Mouse (Mus musculus) adrenal gland (tissue): ENCODE results near the gene Eea1.
"Not testable (repeated sequence)": the region's sequence is repeated elsewhere in the genome, so short reads cannot be mapped to it uniquely, and the experiment has no call there.

Source experiments
- intact Hi-C: fragments of 180-260 bp; cut with DNase I; formaldehyde crosslinking; loops from one replicate; pipeline ENCODE4 v1.15.1; 2025
- long read RNA-seq, 2 experiments: library from polyadenylated mRNA; unstranded; transcript quantifications; one replicate each; pipeline ENCODE4 v2.0.0; 2020; ENCODE audit warnings: borderline replicate concordance in 1 of 2; ENCODE audit not compliant: insufficient replicate concordance in 1 of 2

Eea1 gene
- long read RNA-seq, experiment 1, partial matches to known transcripts = 25 of 29 reads
- long read RNA-seq, experiment 1, other reads (novel, unspliced or antisense) = 2 of 29 reads
- long read RNA-seq, experiment 2, partial matches to known transcripts = 31 of 35 reads
- long read RNA-seq, experiment 2, other reads (novel, unspliced or antisense) = 4 of 35 reads

GRCm38 (mm10) chr10:95940046-95940900 is at the start of gene Eea1:
Gene Eea1, plus strand, starts transcription at chr10:95940650.
- intact Hi-C loops = loop anchor here (10.0 kb wide), 1 partner anchor 55 kb away; no protein-coding TSS in a partner anchor

GRCm38 (mm10) chr10:95891214-95891960 is 49.1 kb upstream of the Eea1 start:
- intact Hi-C loops = loop anchor here (5.0 kb wide), 1 partner anchor 404 kb away; no protein-coding TSS in a partner anchor

- intact Hi-C loops = loop anchor here (5.0 kb wide), 1 partner anchor 405 kb away; no protein-coding TSS in a partner anchor
These were observed 48.3 kb upstream of the Eea1 start for GRCm38 (mm10) chr10:95892132-95892531.

- intact Hi-C loops = loop anchor here (5.0 kb wide), 1 partner anchor 406 kb away; no protein-coding TSS in a partner anchor
These were observed 47.0 kb upstream of the Eea1 start for GRCm38 (mm10) chr10:95893291-95893932.

GRCm38 (mm10) chr10:95894036-95894855 is 46.2 kb upstream of the Eea1 start:
- intact Hi-C loops = loop anchor here (2.0 to 5.0 kb wide), 2 partner anchors 341 to 407 kb away; no protein-coding TSS in a partner anchor

GRCm38 (mm10) chr10:95894856-95895386 is 45.5 kb upstream of the Eea1 start:
- intact Hi-C loops = loop anchor here (2.0 to 5.0 kb wide), 2 partner anchors 342 to 408 kb away; no protein-coding TSS in a partner anchor

GRCm38 (mm10) chr10:95898471-95899154 is 41.8 kb upstream of the Eea1 start:
- intact Hi-C loops = loop anchor here (2.0 kb wide), 1 partner anchor 134 kb away; no protein-coding TSS in a partner anchor

- intact Hi-C loops = no loop called here
These were observed 35.8 kb upstream of the Eea1 start for GRCm38 (mm10) chr10:95904668-95905067.

- intact Hi-C loops = no loop called here
These were observed 31.1 kb upstream of the Eea1 start for GRCm38 (mm10) chr10:95909246-95909909.

GRCm38 (mm10) chr10:95911016-95911415 is 29.4 kb upstream of the Eea1 start:
- intact Hi-C loops = no loop called here

- intact Hi-C loops = no loop called here
These were observed 25.8 kb upstream of the Eea1 start for GRCm38 (mm10) chr10:95914434-95915174.

- intact Hi-C loops = no loop called here
These were observed 21.7 kb upstream of the Eea1 start for GRCm38 (mm10) chr10:95918716-95919115.

- intact Hi-C loops = no loop called here
These were observed 16.9 kb upstream of the Eea1 start for GRCm38 (mm10) chr10:95923263-95924217.

GRCm38 (mm10) chr10:95933631-95934030 is 6.8 kb upstream of the Eea1 start:
- intact Hi-C loops = not testable (repeated sequence)

GRCm38 (mm10) chr10:95940901-95941767 is 684 bp downstream of the Eea1 start:
- intact Hi-C loops = loop anchor here (10.0 kb wide), 1 partner anchor 54 kb away; no protein-coding TSS in a partner anchor
